Mouse (Mus musculus) B cell, adult 62 days (primary cell): ENCODE measurements around the gene Gm6710. TPM values are rescaled to one million over a fixed set of nuclear protein-coding genes. Genes with fewer than 3 reads are reported as not detected.

Experiments
- total RNA-seq: library from RNA; stranded (reverse); gene quantifications from 4 replicates; pipeline ENCODE4 v1.2.4, GENCODE M21; 2023

Gene Gm6710
- total RNA-seq: 0.64 to 7.5 TPM (median 3.7 TPM) in 3 of 4 replicates, not detected in the other

DNA sequence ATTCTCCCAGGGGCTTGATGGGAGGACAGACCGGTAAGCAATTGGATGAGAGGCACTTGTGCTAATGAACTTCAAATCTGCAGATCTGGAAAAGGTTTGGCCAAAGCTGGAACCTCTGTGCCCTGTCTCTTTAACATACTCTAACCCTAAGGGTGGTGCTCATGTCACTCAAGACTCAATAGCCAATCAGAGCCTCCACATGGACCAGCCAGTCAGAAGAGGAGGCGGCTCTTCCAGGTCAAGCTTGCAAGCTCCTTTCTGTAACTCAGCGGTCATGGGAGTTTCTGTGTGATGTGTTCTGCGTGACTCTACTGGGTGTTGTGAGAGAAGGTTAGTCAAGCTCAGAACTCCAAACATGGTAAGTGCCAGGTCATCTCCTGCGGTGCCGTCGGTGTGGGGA is at the start of gene Gm6710:
Gm6710 (plus strand) TSS at position 196 of the 400 bp plus-strand sequence.

Other genes with a start within 250 kb of the Gm6710 start
- gene Gm11007, start 225.2 kb upstream of the Gm6710 start, total RNA-seq: not detected in 4 replicates
- gene Zfp969, start 165.6 kb upstream of the Gm6710 start, total RNA-seq: 0.45 TPM in 1 of 4 replicates, not detected in the others
- not detected in 4 replicates for gene Gm2007, start 127.7 kb upstream of the Gm6710 start, total RNA-seq
- 1.2 to 2.6 TPM (median 1.5 TPM) in 3 of 4 replicates, not detected in the other for gene Gm14288, start 68.1 kb upstream of the Gm6710 start, total RNA-seq
- 1.3 to 3.1 TPM (median 2.2 TPM) in 4 replicates for gene Zfp966, start 61.9 kb downstream of the Gm6710 start, total RNA-seq
- 1.6 to 5.7 TPM (median 3.7 TPM) in 4 replicates for gene Gm2026, start 96.1 kb downstream of the Gm6710 start, total RNA-seq